Mouse (Mus musculus) ES-E14 (cell line): Measurements from ENCODE around the gene Ap1g2. TPM values are rescaled to one million over a fixed set of nuclear protein-coding genes. Genes with fewer than 3 reads are reported as not detected.

Experiments used
- DNase-seq: peaks from one replicate; pipeline ENCODE4 v3.0.0-alpha.2; 2013; ENCODE audit warnings: low read depth, low spot score
- H3K27ac ChIP-seq: 2 replicates; pipeline ENCODE4 v1.5.1; 2012; ENCODE audit warnings: low read depth, mild to moderate bottlenecking, low read length, moderate library complexity, mixed read lengths; ENCODE audit not compliant: poor library complexity, insufficient read depth, severe bottlenecking
- H3K36me3 ChIP-seq: 2 replicates; pipeline ENCODE4 v1.6.1; 2012; ENCODE audit warnings: mild to moderate bottlenecking, low read length, moderate library complexity, mixed read lengths; ENCODE audit not compliant: control insufficient read depth, poor library complexity, insufficient read depth, severe bottlenecking
- H3K4me1 ChIP-seq, 2 experiments: fragments of 150-350 bp in 1 of 2; sonication (generic) in 1 of 2; 2 replicates each; pipeline ENCODE4 v1.6.1; 2012; ENCODE audit warnings: low read length in 2 of 2, mild to moderate bottlenecking in 1 of 2, mixed read lengths in 1 of 2; ENCODE audit not compliant: control insufficient read depth in 2 of 2, insufficient read depth in 2 of 2, poor library complexity in 1 of 2
- H3K4me3 ChIP-seq, 2 experiments: fragments of 150-350 bp in 1 of 2; sonication (generic) in 1 of 2; 2 replicates each; pipeline ENCODE4 v1.5.1; 2012; ENCODE audit warnings: low read length in 2 of 2, low read depth in 1 of 2, mild to moderate bottlenecking in 1 of 2, mixed read lengths in 1 of 2; ENCODE audit not compliant: insufficient read depth in 1 of 2, poor library complexity in 1 of 2, severe bottlenecking in 1 of 2
- H3K9ac ChIP-seq: 2 replicates; pipeline ENCODE4 v1.6.1; 2012; ENCODE audit warnings: low read depth, mild to moderate bottlenecking, low read length, mixed read lengths; ENCODE audit not compliant: poor library complexity, insufficient read depth, severe bottlenecking
- H3K9me3 ChIP-seq: fragments of 150-350 bp; sonication (generic); 2 replicates; pipeline ENCODE4 v1.6.1; 2012; ENCODE audit warnings: low read depth, mild to moderate bottlenecking, low read length; ENCODE audit not compliant: control insufficient read depth, insufficient read depth
- CHD2 ChIP-seq: IDR thresholded peaks from 2 replicates; pipeline ENCODE4 v1.6.1; 2014; ENCODE audit warnings: mild to moderate bottlenecking, low read depth, low read length, inconsistent platforms
- HCFC1 ChIP-seq: IDR thresholded peaks from 2 replicates; pipeline ENCODE4 v1.6.1; 2012; ENCODE audit warnings: low read length, inconsistent platforms, borderline replicate concordance; ENCODE audit not compliant: insufficient read depth
- MAFK ChIP-seq: IDR thresholded peaks from 2 replicates; pipeline ENCODE4 v1.6.1; 2014; ENCODE audit warnings: mild to moderate bottlenecking, low read depth, low read length, inconsistent platforms; ENCODE audit not compliant: insufficient read depth
- ZC3H11A ChIP-seq: IDR thresholded peaks from 2 replicates; pipeline ENCODE4 v1.6.1; 2012; ENCODE audit warnings: low read depth, mild to moderate bottlenecking, inconsistent platforms, low read length, borderline replicate concordance
- ZNF384 ChIP-seq: IDR thresholded peaks from 2 replicates; pipeline ENCODE4 v1.6.1; 2012; ENCODE audit warnings: low read depth, low read length, inconsistent platforms
- in situ Hi-C, 2 experiments: fragments of 600-800 bp; cut with MboI; formaldehyde crosslinking; loops; one replicate each; pipeline ENCODE4 v1.15.1; 2025; ENCODE audit warnings: low sequenced_read_pairs in 2 of 2, inconsistent platforms in 1 of 2; ENCODE audit not compliant: unreplicated experiment in 2 of 2
- total RNA-seq: library from RNA; depleted of rRNA; stranded (reverse); fragments of 300-350 nt; gene quantifications from 2 replicates; pipeline ENCODE4 v1.2.3, GENCODE M21; 2012

Ap1g2 gene
- total RNA-seq, 1 experiment: 5.9 TPM

DNA sequence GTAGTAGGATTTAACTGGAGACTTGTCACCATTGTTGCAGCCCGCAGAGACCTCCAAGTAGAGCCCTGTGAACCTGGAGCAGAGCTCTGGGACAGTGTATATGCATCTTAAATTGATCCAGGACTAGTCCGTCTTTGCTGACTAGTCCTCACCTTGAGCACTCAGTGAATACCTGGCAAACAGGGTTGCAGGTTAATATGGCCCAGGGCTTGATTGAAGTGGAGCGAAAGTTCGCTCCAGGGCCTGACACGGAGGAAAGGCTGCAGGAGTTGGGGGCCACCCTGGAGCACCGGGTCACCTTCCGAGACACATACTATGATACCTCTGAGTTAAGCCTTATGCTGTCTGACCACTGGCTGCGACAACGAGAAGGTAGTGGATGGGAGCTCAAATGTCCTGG, 11.1 kb downstream of the Ap1g2 start:
- Histone ChIP-seq H3K4me1 (peaks cover 6 to 14% of the 10 kb centered on the region in 2 experiments; a peak in 2 of 4 replicates), H3K27ac (peak overlapping the region; percentile 26)
- in situ Hi-C loops: loop anchor here in 1 of 2 experiments (5.0 kb wide), 1 partner anchor 68 kb away; no protein-coding TSS in a partner anchor

DNA sequence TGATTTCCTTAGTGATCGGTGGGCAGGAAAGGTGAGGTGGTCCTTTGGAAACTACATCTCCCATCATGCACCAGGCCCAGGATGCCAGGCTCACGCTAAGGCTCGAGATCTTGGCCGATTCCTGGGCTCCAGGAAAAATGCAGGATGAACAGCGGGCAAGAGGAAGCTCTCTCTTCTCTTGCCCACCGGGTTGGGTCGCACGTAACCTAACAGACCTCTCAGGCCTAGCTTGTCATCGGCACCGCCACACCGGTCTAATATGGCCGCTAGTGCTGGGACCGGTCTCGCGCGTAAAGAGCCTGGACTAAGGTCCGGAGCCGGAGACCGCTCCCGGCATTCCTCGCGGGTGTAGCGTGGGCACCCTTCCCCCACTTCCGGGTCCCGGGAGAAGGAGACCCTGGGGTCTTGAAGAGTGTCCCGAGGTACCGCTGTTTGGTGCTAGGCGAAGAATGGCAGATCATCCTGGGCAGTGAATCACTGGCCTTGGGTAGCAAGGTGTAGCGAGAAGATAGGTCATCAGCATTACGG, 11.6 kb downstream of the Ap1g2 start, which contains the start of gene Thtpa:
Gene Thtpa (plus strand): TSS at position 81 of the 528 bp plus-strand sequence.
- H3K36me3 ChIP-seq: peaks cover 5% of the 10 kb centered on the region; the same call in 1 of the 2 replicates

More for the DNA sequence above, 11.1 kb downstream of the Ap1g2 start:
- Histone ChIP-seq H3K9me3 (no peaks in the 10 kb centered on the region), H3K36me3 (peaks cover 5% of the 10 kb centered on the region; the same call in 1 of the 2 replicates), H3K4me3 (peak overlapping the region; percentile 68 to 99), H3K9ac (peak overlapping the region; percentile 83)
- DNase-seq: no peak
- TF ChIP-seq MAFK (no peak), HCFC1 (no peak), ZNF384 (no peak), ZC3H11A (no peak), CHD2 (no peak)

DNA sequence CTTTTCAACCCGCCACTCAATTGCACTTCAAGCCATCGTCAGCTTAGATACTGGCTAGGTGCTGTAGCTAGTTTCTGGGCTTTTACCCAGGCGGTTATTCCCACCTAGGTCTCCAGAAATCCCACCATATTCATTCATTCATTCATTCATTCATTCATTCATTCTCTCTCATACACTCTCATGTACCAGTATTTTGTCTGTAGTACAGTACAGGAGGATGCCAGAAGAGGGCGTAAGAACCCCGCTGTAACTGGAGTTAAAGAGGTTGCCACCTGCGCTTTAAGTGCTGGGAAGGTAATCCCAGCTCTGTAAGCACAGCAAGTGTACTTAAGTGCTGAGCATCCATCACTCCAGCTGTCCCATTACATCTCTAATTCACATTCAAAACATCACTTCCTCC, 12.5 kb downstream of the Ap1g2 start:
- TF ChIP-seq HCFC1 (peak; percentile 70; the same call in 1 of the 2 replicates), CHD2 (no peak), MAFK (no peak)
- Histone ChIP-seq H3K9ac (no peak overlapping the region), H3K4me1 (peaks cover 7 to 19% of the 10 kb centered on the region in 2 experiments; a peak in 3 of 4 replicates), H3K36me3 (0 out of 2 replicates have a peak, but pooled peaks cover 5% of the 10 kb centered on the region), H3K4me3 (peak overlapping the region in 1 of 2 experiments; percentile 99; a peak in 2 of 4 replicates), H3K27ac (no peak overlapping the region), H3K9me3 (no peaks in the 10 kb centered on the region)
- no peak for DNase-seq
- in situ Hi-C loops: no loop called here

More for the DNA sequence above, 11.6 kb downstream of the Ap1g2 start, which contains the start of gene Thtpa:
- H3K27ac ChIP-seq: peak within 1 kb of the TSS; percentile 37
- peaks cover 6 to 14% of the 10 kb centered on the region in 2 experiments; a peak in 2 of 4 replicates for H3K4me1 ChIP-seq
- in situ Hi-C loops: loop anchor here in 1 of 2 experiments (5.0 kb wide), 1 partner anchor 67 kb away; no protein-coding TSS in a partner anchor
- no peak for TF ChIP-seq ZNF384
- TF ChIP-seq HCFC1: peak; percentile 94
- no peak for TF ChIP-seq ZC3H11A
- peak; percentile 73 for TF ChIP-seq CHD2
- no peak for TF ChIP-seq MAFK
- no peak for DNase-seq
- peak within 1 kb of the TSS; percentile 68 to 99 for H3K4me3 ChIP-seq
- no peaks in the 10 kb centered on the region for H3K9me3 ChIP-seq
- peak within 1 kb of the TSS; percentile 83 for H3K9ac ChIP-seq

DNA sequence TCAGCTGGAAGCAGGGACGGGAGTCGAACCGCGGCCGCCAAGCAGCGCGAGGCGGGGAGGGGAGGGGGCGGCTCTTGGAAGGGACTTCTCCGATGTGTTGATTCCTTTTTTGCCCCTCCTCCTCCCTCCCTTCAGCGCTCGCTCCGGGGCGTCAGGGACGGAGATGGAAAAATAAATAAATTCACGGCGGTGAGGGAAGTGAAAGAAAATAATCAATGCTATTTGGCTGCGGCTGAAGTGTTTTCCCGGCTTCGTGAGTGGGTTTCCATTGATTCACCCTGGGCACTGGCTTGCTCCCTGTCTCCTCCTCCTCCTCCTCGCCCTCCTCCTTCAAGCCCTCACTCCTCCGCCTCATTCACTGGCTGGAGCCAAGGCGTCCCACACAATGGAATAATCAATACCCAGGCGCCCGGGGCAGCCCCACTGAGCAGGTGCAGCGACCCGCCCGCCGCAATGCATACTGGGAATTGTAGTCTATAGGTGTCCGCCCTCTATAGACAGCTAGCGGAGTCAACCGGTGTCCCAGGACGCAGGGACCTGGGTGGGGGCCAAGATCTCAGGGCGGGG, 14.3 kb downstream of the Ap1g2 start, which contains the start of gene Zfhx2:
Gene Zfhx2 (minus strand): TSS at position 314 of the 567 bp plus-strand sequence.
- in situ Hi-C loops: no loop called here
- Histone ChIP-seq H3K36me3 (no peaks in the 10 kb centered on the region), H3K9me3 (no peaks in the 10 kb centered on the region), H3K4me1 (peaks cover 5 to 25% of the 10 kb centered on the region in 2 experiments), H3K27ac (peak within 1 kb of the TSS; percentile 65), H3K9ac (peak within 1 kb of the TSS; percentile 92), H3K4me3 (peak within 1 kb of the TSS; percentile 80 to 94)
- DNase-seq: peak; percentile 97
- no peak for TF ChIP-seq ZNF384
- TF ChIP-seq ZC3H11A: no peak
- peak; percentile 91 for TF ChIP-seq HCFC1
